Comparison of ENCODE assay signal across 11 mouse cellular contexts in the genomic region with DNA sequence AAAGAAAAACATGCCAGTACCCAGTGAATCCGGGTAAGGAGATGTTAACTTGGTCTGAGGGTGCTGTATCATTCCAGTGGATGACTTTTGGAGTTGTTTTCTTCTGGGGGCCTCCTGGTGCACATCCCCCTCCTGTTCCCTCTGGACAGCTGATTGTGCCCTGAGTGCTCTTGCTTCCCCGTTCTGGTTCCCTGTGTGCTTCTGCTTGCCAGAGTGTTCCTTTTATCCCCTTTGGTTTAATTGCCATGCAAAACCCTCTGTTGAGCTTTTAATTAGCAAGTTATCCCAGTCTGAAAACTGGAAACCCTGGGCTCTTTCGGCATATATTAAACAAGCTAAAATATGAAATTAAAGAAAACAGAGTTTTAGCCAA.
A peak's percentile ranks its signal among the peaks of the same experiment; 100 is the strongest.
DNase-seq lines count a peak whose midpoint lies in the region; ATAC-seq lines count a peak whose summit lies in the region.
"Had no signal": no experiment of that assay in that cellular context is flagged by ENCODE, and none has a peak within 500 bp of the region (broad histone marks: within the 10 kb centered on the region; RNA-seq: fewer than 3 reads in every experiment).

No protein-coding gene starts in this region.

- peak overlapping the region; percentile 24 for H3K4me2 ChIP-seq in limb, embryonic 12.5 days
- peak overlapping the region; percentile 29 for H3K4me2 ChIP-seq in embryonic facial prominence, embryonic 12.5 days (replicated peaks)

- intact Hi-C loops in heart, postnatal 14 days (cut with DNase I) = loop anchor here (10.0 kb wide), 1 partner anchor 234 kb away; no protein-coding TSS in a partner anchor

- no peaks in the 10 kb centered on the region for H3K9me3 ChIP-seq in limb, embryonic 12.5 days
- H3K9me3 ChIP-seq in limb, embryonic 10.5 days (replicated peaks) = no peaks in the 10 kb centered on the region
- peaks cover 3% of the 10 kb centered on the region; the same call in 1 of the 2 replicates for H3K9me3 ChIP-seq in embryonic facial prominence, embryonic 12.5 days
- no peaks in the 10 kb centered on the region for H3K9me3 ChIP-seq in hindbrain, embryonic 10.5 days

- no peak for ATAC-seq in limb, embryonic 12.5 days (ENCODE audit: insufficient number of reproducible peaks, insufficient read depth, low FRiP score, low TSS enrichment, low read depth)
- ATAC-seq in embryonic facial prominence, embryonic 12.5 days (ENCODE audit: insufficient number of reproducible peaks, insufficient read depth, low FRiP score, low TSS enrichment) = no peak; the same call in 1 of the 2 replicates
- ATAC-seq: inflammation-experienced regulatory T-cells, adult 6 months had no signal

- 46% methylated on average over 3 of the region's 3 CpGs for WGBS in limb, embryonic 12.5 days
- WGBS in limb, embryonic 10.5 days = 59% methylated on average over 3 of the region's 3 CpGs
- 37% methylated on average over 3 of the region's 3 CpGs for WGBS in embryonic facial prominence, embryonic 12.5 days
- 61% methylated on average over 3 of the region's 3 CpGs for WGBS in hindbrain, embryonic 10.5 days

- no peak overlapping the region for H3K4me3 ChIP-seq in limb, embryonic 12.5 days (replicated peaks)
- H3K4me3 ChIP-seq in limb, embryonic 10.5 days = no peak overlapping the region
- H3K4me3 ChIP-seq in embryonic facial prominence, embryonic 12.5 days = no peak overlapping the region
- no peak overlapping the region for H3K4me3 ChIP-seq in hindbrain, embryonic 10.5 days

- H3K4me1 ChIP-seq in limb, embryonic 12.5 days (replicated peaks) = peaks cover 17% of the 10 kb centered on the region
- peaks cover 16% of the 10 kb centered on the region for H3K4me1 ChIP-seq in limb, embryonic 10.5 days
- H3K4me1 ChIP-seq in embryonic facial prominence, embryonic 12.5 days = peaks cover 15% of the 10 kb centered on the region
- peaks cover 12% of the 10 kb centered on the region for H3K4me1 ChIP-seq in hindbrain, embryonic 10.5 days (replicated peaks)

- no peak for DNase-seq in limb, embryonic 10.5 days (ENCODE audit: low spot score)
- peak; percentile 11 to 29 for DNase-seq in heart, postnatal 14 days
- peak; percentile 13 for DNase-seq in lung, postnatal 14 days
- DNase-seq in hindbrain, embryonic 10.5 days (ENCODE audit: low spot score) = no peak
- DNase-seq in ovary, adult 18-20 months (ENCODE audit: low spot score) = no peak
- DNase-seq in frontal cortex, postnatal 14 days (ENCODE audit: low spot score in 2 of 2) = no peak
- DNase-seq: cerebellum, adult 11-12 months; thymus, postnatal 14 days had no signal

- no peaks in the 10 kb centered on the region for H3K36me3 ChIP-seq in limb, embryonic 12.5 days
- H3K36me3 ChIP-seq in limb, embryonic 10.5 days = no peaks in the 10 kb centered on the region
- H3K36me3 ChIP-seq in embryonic facial prominence, embryonic 12.5 days = no peaks in the 10 kb centered on the region
- no peaks in the 10 kb centered on the region for H3K36me3 ChIP-seq in hindbrain, embryonic 10.5 days

- no peaks in the 10 kb centered on the region for H3K27me3 ChIP-seq in limb, embryonic 12.5 days
- H3K27me3 ChIP-seq in limb, embryonic 10.5 days (ENCODE audit: low read depth, poor library complexity, severe bottlenecking) = no peaks in the 10 kb centered on the region
- no peaks in the 10 kb centered on the region for H3K27me3 ChIP-seq in embryonic facial prominence, embryonic 12.5 days
- no peaks in the 10 kb centered on the region for H3K27me3 ChIP-seq in hindbrain, embryonic 10.5 days (ENCODE audit: insufficient read depth, poor library complexity, severe bottlenecking)

- H3K27ac ChIP-seq in limb, embryonic 12.5 days = peak overlapping the region; percentile 67
- no peak overlapping the region for H3K27ac ChIP-seq in limb, embryonic 10.5 days
- peak overlapping the region; percentile 60; the same call in 1 of the 2 replicates for H3K27ac ChIP-seq in embryonic facial prominence, embryonic 12.5 days
- no peak overlapping the region for H3K27ac ChIP-seq in hindbrain, embryonic 10.5 days

- H3K9ac ChIP-seq in limb, embryonic 12.5 days (replicated peaks) = no peak overlapping the region
- no peak overlapping the region for H3K9ac ChIP-seq in embryonic facial prominence, embryonic 12.5 days

Comparison
In these comparisons a context has a peak if more than half of its experiments do, and no peak if none do; other contexts are left out.
1. H3K27ac ChIP-seq: peak in limb, embryonic 12.5 days (single experiment) and embryonic facial prominence, embryonic 12.5 days (single experiment); none in limb, embryonic 10.5 days (single experiment) and hindbrain, embryonic 10.5 days (single experiment).
2. DNase-seq: peak in heart, postnatal 14 days (2 of 2) and lung, postnatal 14 days (single experiment); none in limb, embryonic 10.5 days (single experiment), hindbrain, embryonic 10.5 days (single experiment), ovary, adult 18-20 months (single experiment) and frontal cortex, postnatal 14 days (0 of 2).